Mouse (Mus musculus) MEL (cell line): ENCODE results near the gene Rab20. TPM values are rescaled to one million over a fixed set of nuclear protein-coding genes. Genes with fewer than 3 reads are reported as not detected.

Source experiments
- DNase-seq: peaks from one replicate; pipeline ENCODE4 v3.0.0; 2011; ENCODE audit warnings: low read depth, low spot score
- H3K27ac ChIP-seq: 2 replicates; pipeline ENCODE4 v1.5.1; 2012; ENCODE audit warnings: low read depth, mild to moderate bottlenecking, control low read depth, low read length, moderate library complexity; ENCODE audit not compliant: control insufficient read depth
- H3K27me3 ChIP-seq, 2 experiments: fragments of 150-350 bp in 1 of 2; sonication (generic) in 1 of 2; 2 replicates each; pipeline ENCODE4 v1.6.1; 2012; ENCODE audit warnings: low read length in 2 of 2, mild to moderate bottlenecking in 2 of 2, improper control_type of control experiment in 1 of 2, moderate library complexity in 1 of 2; ENCODE audit not compliant: insufficient read depth in 2 of 2, control insufficient read depth in 1 of 2
- H3K36me3 ChIP-seq, 2 experiments: 2 replicates each; pipeline ENCODE4 v1.6.1; 2012 to 2014; ENCODE audit warnings: low read length in 2 of 2, improper control_type of control experiment in 1 of 2, inconsistent platforms in 1 of 2, mild to moderate bottlenecking in 1 of 2; ENCODE audit not compliant: insufficient read depth in 2 of 2, control insufficient read depth in 1 of 2
- H3K4me1 ChIP-seq, 2 experiments: fragments of 150-350 bp in 1 of 2; sonication (generic) in 1 of 2; 2 replicates each; pipeline ENCODE4 v1.6.1; 2012; ENCODE audit warnings: low read length in 2 of 2, improper control_type of control experiment in 1 of 2, mild to moderate bottlenecking in 1 of 2; ENCODE audit not compliant: insufficient read depth in 2 of 2, control insufficient read depth in 1 of 2
- H3K4me3 ChIP-seq, 2 experiments: fragments of 150-350 bp in 1 of 2; sonication (generic) in 1 of 2; 2 replicates each; pipeline ENCODE4 v1.5.1; 2012; ENCODE audit warnings: low read depth in 2 of 2, low read length in 2 of 2, mild to moderate bottlenecking in 2 of 2, moderate library complexity in 2 of 2, control low read depth in 1 of 2, improper control_type of control experiment in 1 of 2; ENCODE audit not compliant: control insufficient read depth in 1 of 2, insufficient read depth in 1 of 2
- H3K79me2 ChIP-seq: 2 replicates; pipeline ENCODE4 v1.6.1; 2012; ENCODE audit warnings: mild to moderate bottlenecking, low read length, moderate library complexity; ENCODE audit not compliant: control insufficient read depth, poor library complexity, insufficient read depth
- H3K9ac ChIP-seq: 2 replicates; pipeline ENCODE4 v1.6.1; 2012; ENCODE audit warnings: low read depth, mild to moderate bottlenecking, control low read depth, low read length, moderate library complexity; ENCODE audit not compliant: control insufficient read depth, poor library complexity, severe bottlenecking
- H3K9me3 ChIP-seq: fragments of 150-350 bp; sonication (generic); replicated peaks from 2 replicates; pipeline ENCODE4 v1.6.1; 2012; ENCODE audit warnings: mild to moderate bottlenecking, low read length, improper control_type of control experiment, moderate library complexity; ENCODE audit not compliant: insufficient read depth
- BHLHE40 ChIP-seq: IDR thresholded peaks from 2 replicates; pipeline ENCODE4 v1.6.1; 2012; ENCODE audit warnings: low read depth, mild to moderate bottlenecking, inconsistent platforms, low read length, improper control_type of control experiment, borderline replicate concordance
- CHD2 ChIP-seq: IDR thresholded peaks from 2 replicates; pipeline ENCODE4 v1.6.1; 2011; ENCODE audit warnings: low read length, improper control_type of control experiment
- CTCF ChIP-seq, 3 experiments: IDR thresholded peaks in 2 of 3; conservative IDR thresholded peaks in 1 of 3; 2 replicates each; pipeline ENCODE4 v1.5.1; 2011 to 2012; ENCODE audit warnings: low read length in 3 of 3, low read depth in 2 of 3, mild to moderate bottlenecking in 2 of 3, improper control_type of control experiment in 1 of 3, inconsistent platforms in 1 of 3, mixed read lengths in 1 of 3, moderate library complexity in 1 of 3; ENCODE audit not compliant: control insufficient read depth in 1 of 3, insufficient read depth in 1 of 3, poor library complexity in 1 of 3, severe bottlenecking in 1 of 3
- E2F4 ChIP-seq: IDR thresholded peaks from 2 replicates; pipeline ENCODE4 v1.6.1; 2011; ENCODE audit warnings: low read depth, low read length, improper control_type of control experiment, borderline replicate concordance
- ELF1 ChIP-seq: IDR thresholded peaks from 2 replicates; pipeline ENCODE4 v1.6.1; 2014; ENCODE audit warnings: low read depth, mild to moderate bottlenecking, inconsistent platforms, low read length, improper control_type of control experiment, moderate library complexity
- ETS1 ChIP-seq: IDR thresholded peaks from 2 replicates; pipeline ENCODE4 v1.6.1; 2012; ENCODE audit warnings: low read depth, mild to moderate bottlenecking, inconsistent platforms, low read length, improper control_type of control experiment, moderate library complexity
- GATA1 ChIP-seq: IDR thresholded peaks from 2 replicates; pipeline ENCODE4 v1.6.1; 2011; ENCODE audit warnings: low read depth, low read length, improper control_type of control experiment
- HCFC1 ChIP-seq: IDR thresholded peaks from 2 replicates; pipeline ENCODE4 v1.6.1; 2012; ENCODE audit warnings: low read depth, mild to moderate bottlenecking, inconsistent platforms, low read length, improper control_type of control experiment, moderate library complexity
- JUND ChIP-seq: IDR thresholded peaks from 2 replicates; pipeline ENCODE4 v1.6.1; 2011; ENCODE audit warnings: low read depth, mild to moderate bottlenecking, improper control_type of control experiment, low read length
- MAFK ChIP-seq: IDR thresholded peaks from 2 replicates; pipeline ENCODE4 v1.6.1; 2011; ENCODE audit warnings: low read depth, mild to moderate bottlenecking, low read length, improper control_type of control experiment, borderline replicate concordance
- MEF2A ChIP-seq: IDR thresholded peaks from 2 replicates; pipeline ENCODE4 v1.6.1; 2014; ENCODE audit warnings: low read depth, mild to moderate bottlenecking, inconsistent platforms, low read length, improper control_type of control experiment; ENCODE audit not compliant: poor library complexity, insufficient replicate concordance, severe bottlenecking; ENCODE audit errors: extremely low read depth
- MXI1 ChIP-seq: IDR thresholded peaks from 2 replicates; pipeline ENCODE4 v1.6.1; 2011; ENCODE audit warnings: mild to moderate bottlenecking, low read depth, low read length, improper control_type of control experiment
- NELFE ChIP-seq: IDR thresholded peaks from 2 replicates; pipeline ENCODE4 v1.6.1; 2011; ENCODE audit warnings: low read depth, low read length, improper control_type of control experiment
- NRF1 ChIP-seq: IDR thresholded peaks from 2 replicates; pipeline ENCODE4 v1.6.1; 2014; ENCODE audit warnings: low read depth, mild to moderate bottlenecking, inconsistent platforms, low read length, improper control_type of control experiment, moderate library complexity; ENCODE audit not compliant: poor library complexity, insufficient read depth, severe bottlenecking
- POLR2A ChIP-seq, 2 experiments: IDR thresholded peaks; 2 replicates each; pipeline ENCODE4 v1.6.1; 2011 to 2012; ENCODE audit warnings: low read length in 2 of 2, mild to moderate bottlenecking in 2 of 2, control low read depth in 1 of 2, improper control_type of control experiment in 1 of 2, low read depth in 1 of 2, moderate library complexity in 1 of 2; ENCODE audit not compliant: control insufficient read depth in 1 of 2, insufficient read depth in 1 of 2, poor library complexity in 1 of 2
- POLR2AphosphoS5 ChIP-seq: IDR thresholded peaks from 2 replicates; pipeline ENCODE4 v1.6.1; 2012; ENCODE audit warnings: low read depth, borderline replicate concordance, mild to moderate bottlenecking, inconsistent platforms, low read length, moderate library complexity, mixed read lengths
- RAD21 ChIP-seq: IDR thresholded peaks from 2 replicates; pipeline ENCODE4 v1.6.1; 2011; ENCODE audit warnings: mild to moderate bottlenecking, low read depth, low read length, improper control_type of control experiment
- SIN3A ChIP-seq: IDR thresholded peaks from 2 replicates; pipeline ENCODE4 v1.6.1; 2012; ENCODE audit warnings: low read length, improper control_type of control experiment, inconsistent platforms
- SMC3 ChIP-seq: IDR thresholded peaks from 2 replicates; pipeline ENCODE4 v1.6.1; 2011; ENCODE audit warnings: low read depth, low read length, improper control_type of control experiment
- TAL1 ChIP-seq: IDR thresholded peaks from 2 replicates; pipeline ENCODE4 v1.6.1; 2012; ENCODE audit warnings: mild to moderate bottlenecking, inconsistent platforms, low read length, moderate library complexity, mixed read lengths
- TBP ChIP-seq: IDR thresholded peaks from 2 replicates; pipeline ENCODE4 v1.8.0; 2011; ENCODE audit warnings: low read depth, low read length, improper control_type of control experiment
- UBTF ChIP-seq: IDR thresholded peaks from 2 replicates; pipeline ENCODE4 v1.6.1; 2012; ENCODE audit warnings: low read depth, mild to moderate bottlenecking, inconsistent platforms, low read length, improper control_type of control experiment, moderate library complexity, borderline replicate concordance; ENCODE audit not compliant: insufficient read depth
- USF1 ChIP-seq: IDR thresholded peaks from 2 replicates; pipeline ENCODE4 v1.6.1; 2014; ENCODE audit warnings: low read depth, mild to moderate bottlenecking, inconsistent platforms, low read length, improper control_type of control experiment, moderate library complexity
- USF2 ChIP-seq, 2 experiments: IDR thresholded peaks; 2 replicates each; pipeline ENCODE4 v1.6.1; 2011 to 2012; ENCODE audit warnings: improper control_type of control experiment in 2 of 2, low read length in 2 of 2, borderline replicate concordance in 1 of 2, inconsistent platforms in 1 of 2, low read depth in 1 of 2, mild to moderate bottlenecking in 1 of 2; ENCODE audit not compliant: insufficient read depth in 1 of 2
- polyA plus RNA-seq, 2 experiments: library from polyadenylated mRNA; stranded (reverse) in 1 of 2; unstranded in 1 of 2; fragments of >175 nt in 1 of 2; fragments of >200 nt in 1 of 2; gene quantifications; 2 replicates each; pipeline versions ENCODE4 v1.2.1 to v1.2.4; 2012; ENCODE audit warnings: low replicate concordance in 2 of 2, low read depth in 1 of 2; ENCODE audit not compliant: insufficient read length in 2 of 2, insufficient read depth in 1 of 2, missing spikeins in 1 of 2
- total RNA-seq: library from RNA; depleted of rRNA; stranded (reverse); fragments of 300-350 nt; gene quantifications from 2 replicates; pipeline ENCODE4 v1.2.3, GENCODE M21; 2012

Gene Rab20
- total and polyA plus RNA-seq, 3 experiments: 9.5 to 10.4 TPM; not detected in 1

DNA sequence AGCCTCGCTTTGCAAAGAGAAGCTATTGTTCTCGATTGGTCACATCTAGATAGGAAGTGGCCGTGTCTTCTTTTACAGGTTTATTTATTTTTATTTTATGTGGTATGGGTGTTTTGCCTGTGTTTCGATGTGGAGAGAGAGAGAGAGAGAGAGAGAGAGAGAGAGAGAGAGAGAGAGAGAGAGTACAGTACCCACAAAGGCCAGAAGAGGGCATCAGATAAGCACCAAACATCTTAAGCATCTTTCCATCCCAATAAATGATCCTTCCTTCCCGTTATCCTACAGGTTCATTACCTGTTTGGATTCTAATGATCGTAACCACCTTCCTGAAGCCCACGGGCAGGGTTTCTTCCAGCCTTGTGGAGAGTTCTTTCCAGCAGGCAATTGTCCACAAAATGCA lies 55.4 kb downstream of the Rab20 start:
- Histone ChIP-seq H3K27ac (no peak overlapping the region), H3K27me3 (no peaks in the 10 kb centered on the region), H3K9ac (no peak overlapping the region), H3K79me2 (no peaks in the 10 kb centered on the region), H3K4me1 (no peaks in the 10 kb centered on the region), H3K36me3 (no peaks in the 10 kb centered on the region), H3K9me3 (no peaks in the 10 kb centered on the region), H3K4me3 (no peak overlapping the region)
- TF ChIP-seq CTCF (IDR thresholded peaks at IDR 0.05 in 2 of 3, conservative IDR thresholded peaks at IDR 0.05 in 1 of 3; ENCODE audit: control insufficient read depth in 1 of 3, insufficient read depth in 1 of 3, low read depth in 2 of 3, low read length in 3 of 3, poor library complexity in 1 of 3, severe bottlenecking in 1 of 3) (peak in 2 of 3 experiments; percentile 49 to 52; a peak in 4 of 6 replicates), MXI1 (no peak), HCFC1 (no peak), MEF2A (no peak), ELF1 (no peak), POLR2A (IDR thresholded peaks at IDR 0.05; ENCODE audit: control insufficient read depth in 1 of 2, insufficient read depth in 1 of 2, low read depth in 1 of 2, low read length in 2 of 2, poor library complexity in 1 of 2) (no peak), GATA1 (no peak), BHLHE40 (no peak), RAD21 (peak; percentile 30), JUND (peak; percentile 93), TBP (no peak), E2F4 (no peak), TAL1 (no peak), UBTF (no peak), SMC3 (peak; percentile 45; the same call in 1 of the 2 replicates), NELFE (no peak), MAFK (no peak)
- DNase-seq: peak; percentile 25

DNA sequence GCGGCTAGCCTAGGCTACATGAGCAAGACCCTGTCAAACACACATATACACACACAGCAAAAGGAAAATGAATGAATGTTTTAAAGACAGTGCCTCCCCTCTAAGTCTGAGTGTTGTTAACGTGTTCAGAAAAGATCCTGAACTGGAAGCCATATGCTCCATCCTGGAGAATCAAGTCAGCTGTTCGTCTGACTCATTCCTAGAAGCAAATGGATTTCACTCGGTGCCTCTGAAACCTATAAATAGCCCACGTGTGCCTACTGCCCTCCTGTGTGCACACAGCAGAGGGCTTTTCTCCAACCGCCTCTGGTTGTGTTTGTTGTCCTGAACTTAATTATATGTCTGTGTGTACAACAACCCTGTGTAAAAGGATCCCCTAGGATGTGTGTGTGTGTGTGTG lies 56.5 kb downstream of the Rab20 start:
- H3K4me3 ChIP-seq: no peak overlapping the region
- no peak for DNase-seq
- no peak for TF ChIP-seq POLR2A (IDR thresholded peaks at IDR 0.05; ENCODE audit: control insufficient read depth in 1 of 2, insufficient read depth in 1 of 2, low read depth in 1 of 2, low read length in 2 of 2, poor library complexity in 1 of 2)
- TF ChIP-seq E2F4: no peak
- no peak for TF ChIP-seq SIN3A
- TF ChIP-seq POLR2AphosphoS5: no peak
- no peak for TF ChIP-seq SMC3
- no peak for TF ChIP-seq USF2 (IDR thresholded peaks at IDR 0.05; ENCODE audit: borderline replicate concordance in 1 of 2, insufficient read depth in 1 of 2, low read depth in 1 of 2, low read length in 2 of 2)
- no peak for TF ChIP-seq USF1
- no peak for TF ChIP-seq CTCF (IDR thresholded peaks at IDR 0.05 in 2 of 3, conservative IDR thresholded peaks at IDR 0.05 in 1 of 3; ENCODE audit: control insufficient read depth in 1 of 3, insufficient read depth in 1 of 3, low read depth in 2 of 3, low read length in 3 of 3, poor library complexity in 1 of 3, severe bottlenecking in 1 of 3)
- TF ChIP-seq CHD2: no peak
- TF ChIP-seq NRF1: no peak
- TF ChIP-seq MAFK: no peak
- no peak for TF ChIP-seq HCFC1
- no peak for TF ChIP-seq JUND
- TF ChIP-seq NELFE: no peak
- TF ChIP-seq TAL1: no peak
- no peak for TF ChIP-seq ETS1
- no peak for TF ChIP-seq BHLHE40
- no peaks in the 10 kb centered on the region for H3K79me2 ChIP-seq
- H3K27me3 ChIP-seq: no peaks in the 10 kb centered on the region
- no peak overlapping the region for H3K27ac ChIP-seq
- H3K9ac ChIP-seq: no peak overlapping the region
- H3K36me3 ChIP-seq: no peaks in the 10 kb centered on the region
- no peaks in the 10 kb centered on the region for H3K9me3 ChIP-seq
- H3K4me1 ChIP-seq: no peaks in the 10 kb centered on the region
